Mouse (Mus musculus) ES-Bruce4 (cell line): Measurements from ENCODE around the gene Med29.
"Not testable (repeated sequence)": the region's sequence is repeated elsewhere in the genome, so short reads cannot be mapped to it uniquely, and the experiment has no call there.

Source experiments
- CTCF ChIP-seq: IDR thresholded peaks from one replicate; pipeline ENCODE4 v1.8.1; 2011; ENCODE audit warnings: low read depth, low read length
- EP300 ChIP-seq: IDR thresholded peaks from 2 replicates; pipeline ENCODE4 v1.6.1; 2011; ENCODE audit warnings: low read depth, low read length; ENCODE audit not compliant: insufficient read depth

- not testable (repeated sequence) for TF ChIP-seq EP300, CTCF
Measured at GRCm38 (mm10) chr7:28387384-28387783, 5.1 kb downstream of the Med29 start.
